Mouse (Mus musculus) G1E-ER4 (cell line): Measurements from ENCODE around the gene Psmb1. TPM values are rescaled to one million over a fixed set of nuclear protein-coding genes. Genes with fewer than 3 reads are reported as not detected.

Experiments
- GATA1 ChIP-seq: IDR thresholded peaks from one replicate; pipeline ENCODE4 v1.8.0; 2012; ENCODE audit warnings: low read length, inconsistent platforms
- polyA plus RNA-seq: library from polyadenylated mRNA; stranded (reverse); fragments of >175 nt; gene quantifications from 2 replicates; pipeline ENCODE4 v1.2.3, GENCODE M21; 2012

Psmb1 gene
- polyA plus RNA-seq, 1 experiment = 11.3 TPM

- TF ChIP-seq GATA1 = no peak
Observed at GRCm38 (mm10) chr17:15497882-15498752, 1.4 kb downstream of the Psmb1 start.

- no peak for TF ChIP-seq GATA1
Observed at GRCm38 (mm10) chr17:15490542-15490941, 9.0 kb downstream of the Psmb1 start.

GRCm38 (mm10) chr17:15472671-15473070 is 26.9 kb downstream of the Psmb1 start:
- no peak for TF ChIP-seq GATA1

- no peak for TF ChIP-seq GATA1
Observed at GRCm38 (mm10) chr17:15467669-15468068, 31.9 kb downstream of the Psmb1 start.

- TF ChIP-seq GATA1 = no peak
Observed at GRCm38 (mm10) chr17:15461921-15462495, 37.5 kb downstream of the Psmb1 start.

GRCm38 (mm10) chr17:15459761-15460160 is 39.8 kb downstream of the Psmb1 start:
- TF ChIP-seq GATA1 = no peak

GRCm38 (mm10) chr17:15456595-15456994 is 43.0 kb downstream of the Psmb1 start:
- no peak for TF ChIP-seq GATA1

GRCm38 (mm10) chr17:15455203-15455602 is 44.3 kb downstream of the Psmb1 start:
- no peak for TF ChIP-seq GATA1

GRCm38 (mm10) chr17:15449606-15450005 is 49.9 kb downstream of the Psmb1 start:
- no peak for TF ChIP-seq GATA1

- TF ChIP-seq GATA1 = no peak
Observed at GRCm38 (mm10) chr17:15447831-15448230, 51.7 kb downstream of the Psmb1 start.

- no peak for TF ChIP-seq GATA1
Observed at GRCm38 (mm10) chr17:15445421-15445820, 54.1 kb downstream of the Psmb1 start.

GRCm38 (mm10) chr17:15440463-15441121 is 59.0 kb downstream of the Psmb1 start:
- no peak for TF ChIP-seq GATA1

- no peak for TF ChIP-seq GATA1
Observed at GRCm38 (mm10) chr17:15440067-15440462, 59.5 kb downstream of the Psmb1 start.

GRCm38 (mm10) chr17:15434748-15435147 is 64.8 kb downstream of the Psmb1 start:
- TF ChIP-seq GATA1 = no peak

- TF ChIP-seq GATA1 = no peak
Observed at GRCm38 (mm10) chr17:15432036-15432435, 67.5 kb downstream of the Psmb1 start.

GRCm38 (mm10) chr17:15431551-15431950 is 68.0 kb downstream of the Psmb1 start:
- TF ChIP-seq GATA1 = no peak
